Mouse (Mus musculus) activated CD4-positive, CD25-positive, alpha-beta regulatory T cell, adult 4 months (primary cell): Measurements from ENCODE around the gene Ube2q1. TPM values are rescaled to one million over a fixed set of nuclear protein-coding genes. Genes with fewer than 3 reads are reported as not detected.
"Not testable (repeated sequence)": the region's sequence is repeated elsewhere in the genome, so short reads cannot be mapped to it uniquely, and the experiment has no call there.

Experiments
- ATAC-seq: one replicate; pipeline ENCODE4 v1.8.0; 2017
- polyA plus RNA-seq, 2 experiments: library from polyadenylated mRNA; unstranded; fragments of 100-300 nt; shearing (Covaris generic); gene quantifications; one replicate each; pipeline ENCODE4 v1.2.1; 2017

Gene Ube2q1
- polyA plus RNA-seq, 2 experiments from 2014 or later = 12.8 to 20.7 TPM

DNA sequence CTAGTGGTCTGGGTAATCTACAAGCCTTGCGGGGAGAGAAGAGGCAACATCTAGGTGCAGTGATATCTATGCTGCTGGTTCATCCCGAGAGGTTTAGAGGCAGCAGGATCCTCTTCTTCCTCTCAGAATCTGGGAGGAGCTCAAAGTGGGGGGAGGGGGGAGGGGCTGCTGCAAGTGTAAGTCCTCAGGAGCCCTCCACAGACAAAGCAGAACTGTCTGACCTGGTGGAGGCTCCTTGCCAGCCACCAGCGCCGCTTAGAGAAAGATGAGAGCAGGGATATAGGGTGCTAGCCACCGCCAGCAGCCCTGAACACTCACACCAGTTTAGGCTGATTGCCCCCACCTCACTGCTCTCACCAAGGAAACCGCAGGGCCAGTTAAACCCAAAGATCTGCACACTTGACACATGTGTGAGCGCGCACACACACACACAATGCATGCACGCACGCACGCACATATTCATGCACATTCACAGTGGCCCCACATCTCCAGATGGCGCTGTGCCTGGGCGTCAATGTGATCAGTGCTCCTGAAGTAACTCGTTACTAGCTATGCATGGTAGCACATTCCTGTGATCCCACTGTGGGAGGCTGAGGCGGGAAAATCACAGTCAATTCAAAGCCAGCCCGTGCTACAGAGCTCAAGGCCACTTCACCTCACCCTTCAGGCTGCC, 15.4 kb downstream of the Ube2q1 start:
- no peak for ATAC-seq

DNA sequence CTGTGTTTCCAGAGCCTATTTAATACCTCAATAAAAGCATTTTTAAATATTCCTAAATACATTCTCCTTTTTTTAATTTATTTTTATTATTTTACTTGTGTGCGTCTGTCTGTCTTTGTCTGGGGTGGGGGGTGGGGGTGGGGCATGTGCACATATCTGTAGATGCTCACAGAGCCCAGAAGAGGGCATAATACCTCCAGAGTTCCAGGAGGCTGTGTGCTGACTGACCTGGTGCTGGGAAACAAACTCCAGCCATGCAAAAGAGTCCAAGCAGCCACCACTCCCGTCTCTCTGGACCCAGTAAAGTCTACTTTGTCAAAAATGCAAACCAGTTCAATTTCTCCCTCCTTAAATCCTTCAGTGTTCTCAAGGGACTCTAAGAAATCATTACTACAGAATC, 21.2 kb downstream of the Ube2q1 start:
- no peak for ATAC-seq

DNA sequence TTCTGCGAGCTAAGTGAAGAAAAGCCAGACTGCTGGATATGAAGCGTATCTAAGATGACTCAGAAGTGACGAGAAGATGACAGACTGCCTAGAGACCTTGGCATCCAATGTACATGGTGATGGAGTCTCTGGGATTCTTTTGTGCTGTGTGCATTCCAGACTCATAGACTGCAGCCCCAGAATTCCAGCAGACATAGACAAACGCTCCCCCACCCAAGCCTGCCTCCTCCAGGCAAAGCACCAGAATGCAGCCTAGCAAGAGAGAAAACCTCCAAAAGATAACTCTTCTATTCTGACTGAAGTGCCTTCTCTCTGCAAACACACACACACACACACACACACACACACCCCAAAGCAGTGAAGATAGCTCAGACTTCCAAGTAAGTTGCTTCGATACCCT, 22.3 kb downstream of the Ube2q1 start:
- no peak for ATAC-seq

DNA sequence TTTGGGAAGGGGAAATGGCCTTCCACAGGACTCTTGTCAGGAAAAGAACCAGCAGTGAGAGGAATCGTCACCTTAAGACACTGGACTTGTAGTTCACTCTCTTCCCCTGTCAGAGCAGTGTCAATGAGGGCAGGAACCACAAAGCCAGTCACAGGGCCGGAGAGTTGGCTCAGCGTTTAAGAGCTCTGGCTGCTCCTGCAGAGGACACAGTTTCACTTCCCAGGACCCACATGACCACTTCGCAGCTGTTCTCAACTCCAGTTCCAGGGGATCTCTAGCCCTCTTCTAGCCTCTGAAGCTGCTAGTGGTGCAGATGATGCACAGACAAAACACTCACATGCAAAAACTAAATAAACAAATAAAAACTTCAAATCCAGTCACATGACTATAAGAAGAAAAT, 22.9 kb downstream of the Ube2q1 start:
- no peak for ATAC-seq

DNA sequence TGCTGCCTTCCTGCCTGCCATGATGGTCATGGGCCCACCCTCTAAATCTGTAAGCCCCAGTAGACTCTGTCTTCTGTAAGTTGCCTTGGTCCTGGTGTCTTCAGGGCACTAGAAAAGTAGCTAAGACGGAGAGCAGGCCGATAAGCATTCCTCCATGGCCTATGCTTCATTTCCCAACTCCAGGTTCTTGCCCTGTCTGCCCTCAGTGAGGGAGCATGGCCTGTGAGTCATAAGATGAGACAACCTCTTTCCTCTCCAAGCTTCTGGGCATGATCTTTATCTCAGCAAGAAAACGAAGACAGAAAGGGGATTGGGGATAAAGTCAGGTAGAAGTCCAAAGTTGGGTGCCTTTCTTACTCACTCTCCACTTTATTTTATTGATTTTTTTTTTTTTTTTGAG, 25.1 kb downstream of the Ube2q1 start:
- no peak for ATAC-seq

DNA sequence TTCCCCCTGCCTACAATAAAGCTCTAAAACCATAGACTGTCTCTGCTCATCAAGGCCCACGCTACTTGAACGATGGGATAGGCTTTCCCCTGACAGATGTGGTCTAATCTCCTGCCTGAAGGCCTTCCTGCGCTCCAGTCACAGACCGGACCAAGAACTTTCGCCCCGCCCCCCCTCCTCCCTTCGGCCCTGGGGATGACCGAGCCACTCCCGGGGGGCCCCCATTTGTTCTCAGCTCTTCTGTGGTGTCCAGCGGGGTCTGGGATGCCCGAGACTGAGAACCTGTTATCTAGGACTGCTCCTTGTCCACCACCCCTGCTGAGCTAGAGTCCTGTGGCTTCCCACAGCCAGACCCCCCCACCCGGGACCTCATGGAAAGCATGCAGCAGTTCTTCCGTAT, 26.1 kb downstream of the Ube2q1 start:
- no peak for ATAC-seq

DNA sequence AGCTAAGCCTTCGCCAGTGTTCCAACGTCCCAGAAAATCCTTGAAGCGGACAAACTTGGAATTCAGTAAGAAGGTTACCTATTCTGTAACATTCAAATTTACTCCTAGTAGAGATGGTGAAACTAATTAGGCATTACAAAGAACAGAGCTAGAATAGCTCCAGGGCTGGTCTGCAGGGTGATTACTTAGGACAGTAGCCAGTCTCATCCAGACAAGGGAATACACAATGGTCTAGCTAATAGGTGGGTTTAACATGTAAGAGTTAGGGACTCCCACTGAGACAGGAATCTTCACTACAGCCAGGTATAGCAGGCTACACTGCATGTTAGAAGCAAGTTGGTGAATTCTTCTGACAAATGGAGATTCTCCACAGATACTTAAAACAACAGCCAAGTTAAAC, 26.7 kb downstream of the Ube2q1 start:
- ATAC-seq = not testable (repeated sequence)

DNA sequence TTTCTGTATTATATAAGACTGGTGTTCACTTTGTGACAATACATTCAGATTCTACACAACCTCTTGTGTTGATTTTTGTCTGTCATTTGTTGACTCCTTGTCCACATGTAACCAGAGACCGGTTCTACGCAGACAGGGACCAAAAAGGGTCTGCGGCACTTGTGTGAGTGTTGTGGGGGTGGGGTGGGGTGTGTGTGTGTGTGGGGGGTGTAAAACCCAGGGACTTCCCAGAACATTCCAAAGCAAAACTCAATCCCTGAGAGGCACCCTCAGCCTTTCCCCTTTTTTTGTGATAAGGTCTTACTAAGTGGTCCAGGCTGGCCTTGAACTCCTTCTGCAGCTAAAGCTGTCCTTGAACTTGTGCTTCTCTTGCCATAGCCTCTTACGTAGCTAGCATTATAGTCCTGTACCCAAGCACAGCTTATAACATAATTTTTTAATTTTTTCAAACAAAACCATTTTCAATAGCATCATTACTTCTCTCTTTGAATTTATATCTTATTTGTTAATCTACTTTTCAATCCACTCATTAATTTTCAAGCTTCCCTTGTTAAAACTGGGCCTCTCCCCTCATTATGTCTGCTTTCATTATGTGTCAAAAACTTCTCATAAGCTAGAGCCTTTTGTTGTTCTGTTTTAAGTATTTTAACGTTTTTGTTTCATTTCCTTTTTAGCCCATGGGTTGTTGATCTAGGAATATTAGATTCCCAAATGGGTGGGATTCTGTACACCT, 27.5 kb downstream of the Ube2q1 start:
- ATAC-seq = peak; percentile 47

DNA sequence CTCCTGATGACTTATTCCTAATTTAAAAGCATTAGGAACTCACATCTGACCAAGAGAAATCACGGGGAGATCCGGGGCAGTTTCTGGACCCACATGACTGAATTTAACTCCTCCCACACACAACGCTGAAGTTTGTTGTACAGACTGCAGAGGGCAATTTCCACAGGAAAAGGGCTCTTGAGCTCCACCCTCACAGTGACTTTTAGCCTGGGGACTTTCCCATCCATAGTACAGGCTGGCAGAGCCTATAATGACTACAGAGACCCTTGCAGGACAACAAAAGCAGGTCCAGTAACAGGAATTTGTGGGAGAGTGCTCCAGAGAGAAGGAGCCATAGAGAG, 28.1 kb downstream of the Ube2q1 start:
- ATAC-seq = peak; percentile 98

DNA sequence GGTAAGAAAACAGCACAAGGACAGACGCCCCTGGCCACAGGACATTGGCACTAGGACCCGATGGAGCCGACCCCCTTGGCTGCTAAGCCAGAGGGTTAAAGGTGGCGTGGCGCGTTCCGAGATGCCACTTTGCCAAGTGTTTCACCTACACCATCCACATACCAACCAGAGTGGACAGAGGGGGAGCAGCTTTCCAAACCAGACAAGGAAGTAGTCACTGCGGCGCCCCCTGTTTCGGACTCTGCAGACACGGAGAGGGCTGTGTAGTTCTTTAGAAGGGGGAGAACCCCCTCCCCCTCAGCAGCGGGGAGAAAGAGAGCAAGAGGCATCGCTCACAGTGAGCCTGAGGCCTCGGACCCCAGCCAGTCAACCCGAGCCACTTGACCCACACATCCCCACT, 29.5 kb downstream of the Ube2q1 start:
- ATAC-seq = no peak

DNA sequence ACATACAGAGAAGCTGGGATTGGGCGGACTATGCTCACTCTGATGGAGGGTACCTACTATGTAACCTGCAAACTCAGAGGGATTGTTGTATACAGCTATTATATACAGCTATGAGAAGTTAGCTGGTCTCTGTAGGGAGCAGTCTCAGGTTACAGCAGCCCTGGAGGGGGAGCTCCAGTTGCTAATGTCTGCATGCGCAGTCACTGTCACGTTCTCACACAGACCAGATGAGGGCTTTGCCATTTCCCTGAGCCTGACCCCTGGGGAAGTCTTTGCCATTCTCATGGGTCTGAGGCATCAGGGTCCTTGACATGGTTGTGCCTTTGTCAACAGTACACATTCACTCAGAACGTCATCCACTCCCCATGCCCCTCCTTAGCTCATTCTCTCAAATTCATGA, 31.8 kb downstream of the Ube2q1 start:
- ATAC-seq = no peak

DNA sequence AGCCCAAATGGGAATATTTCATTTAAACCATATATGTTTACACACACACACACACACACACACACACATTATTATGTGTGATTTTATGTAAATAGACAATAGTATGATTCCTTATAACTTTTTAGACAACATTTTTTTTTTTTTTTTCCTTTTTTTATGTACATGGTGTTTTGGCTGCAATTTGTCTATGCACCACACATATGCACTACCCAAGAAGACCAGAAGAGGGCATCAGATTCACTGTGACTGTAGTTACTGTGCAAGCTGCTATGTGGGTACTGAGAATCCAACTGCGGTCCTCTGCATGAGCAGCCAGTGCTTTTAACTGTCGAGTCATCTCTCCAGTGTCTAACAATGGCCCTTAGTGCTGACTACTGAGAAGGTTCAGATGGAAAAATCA, 33.3 kb downstream of the Ube2q1 start:
- no peak for ATAC-seq

DNA sequence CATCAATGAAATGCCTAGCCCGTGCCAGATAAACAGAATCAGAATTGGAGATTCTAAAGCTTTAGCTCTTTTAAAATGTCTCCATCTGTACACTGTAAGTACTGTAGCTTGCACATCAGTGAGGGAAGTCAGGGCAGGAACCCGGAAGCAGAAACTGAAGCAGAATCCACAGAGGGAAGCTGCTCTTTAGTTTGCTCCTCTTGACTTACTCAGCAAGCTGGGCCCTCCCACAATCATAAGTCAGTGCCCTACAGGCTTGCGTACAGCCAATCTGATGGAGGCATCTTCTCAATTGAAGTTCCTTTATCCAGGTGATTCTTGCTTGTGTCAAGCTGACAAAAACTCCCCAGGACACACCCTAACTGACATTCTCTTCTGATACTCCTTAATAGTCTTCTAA, 33.8 kb downstream of the Ube2q1 start:
- ATAC-seq = no peak

DNA sequence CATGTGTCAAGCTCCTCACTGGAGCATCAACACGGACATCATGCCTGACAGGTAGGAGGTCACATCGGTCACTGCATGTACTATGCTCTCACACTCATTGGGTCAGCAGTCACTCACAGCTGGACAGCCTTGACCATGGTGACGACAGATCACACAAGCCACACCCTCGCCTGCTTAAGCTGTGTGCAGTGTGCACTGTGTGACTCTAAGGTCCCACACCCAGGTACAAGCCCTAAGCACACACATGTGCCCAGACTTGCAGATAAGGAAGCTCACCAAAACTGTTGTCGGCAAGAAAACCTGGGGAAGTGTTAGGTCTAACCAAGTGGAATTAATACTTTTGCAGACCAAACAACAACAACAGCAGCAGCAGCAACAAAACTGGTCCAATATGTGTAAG, 34.5 kb downstream of the Ube2q1 start:
- no peak for ATAC-seq

DNA sequence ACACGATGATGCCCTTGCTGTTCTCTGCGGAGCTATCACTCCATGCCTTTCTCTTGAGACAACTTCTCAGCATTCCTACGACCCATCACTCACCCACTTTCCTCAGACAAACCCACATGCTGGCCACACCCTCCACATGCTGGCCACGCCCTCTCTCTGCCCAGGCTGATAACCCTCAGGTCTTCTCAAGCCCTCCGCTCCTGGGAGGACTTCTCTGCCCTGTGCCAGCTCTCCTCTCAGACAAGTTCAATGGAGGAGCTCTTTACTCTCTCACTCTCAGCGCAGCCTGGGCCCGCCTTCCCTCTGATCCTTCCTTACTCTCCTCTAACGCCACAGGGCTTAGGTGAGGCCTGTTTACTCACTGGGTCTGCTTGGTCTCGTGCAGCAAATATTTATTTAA, 35.2 kb downstream of the Ube2q1 start:
- ATAC-seq = no peak

DNA sequence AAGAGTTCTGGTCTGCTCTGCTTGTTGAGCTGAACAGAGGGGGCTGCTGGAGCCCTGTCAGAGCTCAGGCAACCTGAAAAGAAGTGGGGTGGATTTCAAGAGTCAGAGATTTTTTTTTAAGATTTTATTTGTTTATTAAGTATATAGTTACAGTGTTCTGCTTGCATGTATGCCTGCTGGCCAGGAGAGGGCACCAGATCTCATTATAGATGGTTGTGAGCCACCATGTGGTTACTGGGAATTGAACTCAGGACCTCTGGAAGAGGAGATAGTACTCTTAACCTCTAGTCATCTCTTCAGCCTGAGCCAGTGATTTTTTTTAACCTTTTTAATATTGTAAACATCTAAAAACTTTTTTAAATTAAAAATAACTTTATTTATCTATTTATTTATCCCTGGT, 37.4 kb downstream of the Ube2q1 start:
- ATAC-seq = no peak

DNA sequence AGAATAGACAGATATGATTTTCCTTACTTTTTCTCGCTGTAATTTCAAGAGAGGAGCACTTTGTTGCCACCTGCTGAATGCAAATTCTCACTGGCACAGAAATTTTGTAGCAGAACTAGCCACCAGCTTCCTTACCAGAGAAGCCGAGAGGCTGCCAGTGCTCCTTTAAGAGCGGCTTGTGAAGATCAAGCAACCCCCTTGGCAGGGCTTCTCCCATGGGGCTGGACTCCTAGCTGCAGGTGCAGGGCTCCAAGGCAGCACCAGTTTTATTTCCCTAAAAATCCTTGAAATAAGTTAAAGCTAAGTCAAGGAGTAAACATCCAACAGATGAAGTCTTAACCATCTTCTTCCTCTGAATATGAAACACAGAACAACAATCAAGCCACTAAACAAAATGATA, 38.8 kb downstream of the Ube2q1 start:
- ATAC-seq = no peak

DNA sequence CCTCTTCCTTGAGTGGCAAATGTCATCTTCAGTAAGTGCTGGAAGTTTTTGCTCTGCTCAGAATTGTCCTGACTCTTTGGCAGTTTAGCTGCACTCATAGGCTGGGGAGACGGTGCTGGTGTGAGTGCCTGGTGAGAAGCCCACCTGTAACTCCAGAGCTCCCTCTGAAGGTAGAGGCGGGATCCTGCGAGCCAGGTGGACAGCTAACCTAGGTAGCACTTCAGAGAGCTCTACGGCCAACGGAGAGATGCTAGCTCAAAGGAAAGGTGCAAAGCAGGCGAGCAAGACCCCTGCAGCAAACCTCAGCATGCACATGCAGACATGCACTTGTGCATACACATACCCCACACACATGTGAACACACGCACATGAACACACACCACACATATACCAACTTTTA, 40.6 kb downstream of the Ube2q1 start:
- ATAC-seq = no peak

DNA sequence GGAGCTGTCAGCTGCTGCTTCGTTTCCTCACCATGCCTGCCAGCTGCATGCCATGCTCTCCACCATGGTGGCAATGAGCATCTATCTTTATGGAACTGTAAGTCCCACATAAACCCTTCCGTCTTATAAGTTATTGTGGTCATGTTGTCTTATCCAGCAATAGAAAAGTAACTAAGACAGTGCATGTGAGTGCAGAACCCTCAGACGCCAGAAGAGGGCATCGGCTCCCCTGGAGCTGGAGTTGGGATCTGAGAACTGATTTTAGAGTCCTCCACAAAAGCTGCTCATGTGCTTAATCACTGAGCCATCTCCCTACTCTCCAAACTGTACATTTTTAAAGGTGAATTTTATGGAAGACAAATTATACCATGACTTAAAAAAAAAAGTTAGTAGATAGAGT, 43.6 kb downstream of the Ube2q1 start:
- ATAC-seq = no peak

DNA sequence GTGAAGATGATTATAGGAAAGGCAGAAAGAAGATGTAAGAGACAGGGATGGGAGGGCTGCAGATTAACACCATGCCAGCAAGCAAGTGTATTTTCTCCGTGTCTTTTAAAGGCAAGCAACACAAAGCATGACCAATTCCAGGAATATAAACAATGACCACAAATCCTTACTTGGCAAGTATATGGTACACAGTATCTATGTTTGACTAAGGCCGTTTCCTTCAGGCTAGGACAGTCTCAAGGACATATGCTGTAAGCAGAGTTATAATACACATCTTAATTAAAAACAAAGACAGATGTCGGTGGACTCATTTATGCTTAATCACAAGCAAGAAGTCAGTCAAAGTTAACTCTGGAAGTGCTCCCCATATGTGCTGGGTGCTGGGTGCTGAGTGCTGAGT, 45.2 kb downstream of the Ube2q1 start:
- no peak for ATAC-seq

DNA sequence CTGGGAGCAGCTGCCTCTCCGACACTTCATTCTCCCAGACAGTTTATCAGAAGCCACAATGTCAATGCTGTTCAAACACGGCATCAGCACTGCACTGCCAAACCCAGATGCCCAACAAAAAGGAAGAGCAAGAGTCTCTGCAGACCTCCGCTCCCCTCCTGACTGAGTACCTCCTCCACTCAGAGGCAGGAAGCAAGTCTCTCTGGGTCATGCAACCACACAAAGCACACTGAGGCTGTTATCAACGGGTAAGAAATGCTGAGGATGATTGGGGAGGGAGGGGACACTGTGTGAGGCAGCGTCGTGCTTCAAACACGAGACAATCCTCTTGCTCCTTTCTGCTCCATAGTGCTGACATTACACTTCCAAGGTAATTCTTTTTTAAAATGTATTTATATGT, 46.5 kb downstream of the Ube2q1 start:
- ATAC-seq = peak; percentile 81

DNA sequence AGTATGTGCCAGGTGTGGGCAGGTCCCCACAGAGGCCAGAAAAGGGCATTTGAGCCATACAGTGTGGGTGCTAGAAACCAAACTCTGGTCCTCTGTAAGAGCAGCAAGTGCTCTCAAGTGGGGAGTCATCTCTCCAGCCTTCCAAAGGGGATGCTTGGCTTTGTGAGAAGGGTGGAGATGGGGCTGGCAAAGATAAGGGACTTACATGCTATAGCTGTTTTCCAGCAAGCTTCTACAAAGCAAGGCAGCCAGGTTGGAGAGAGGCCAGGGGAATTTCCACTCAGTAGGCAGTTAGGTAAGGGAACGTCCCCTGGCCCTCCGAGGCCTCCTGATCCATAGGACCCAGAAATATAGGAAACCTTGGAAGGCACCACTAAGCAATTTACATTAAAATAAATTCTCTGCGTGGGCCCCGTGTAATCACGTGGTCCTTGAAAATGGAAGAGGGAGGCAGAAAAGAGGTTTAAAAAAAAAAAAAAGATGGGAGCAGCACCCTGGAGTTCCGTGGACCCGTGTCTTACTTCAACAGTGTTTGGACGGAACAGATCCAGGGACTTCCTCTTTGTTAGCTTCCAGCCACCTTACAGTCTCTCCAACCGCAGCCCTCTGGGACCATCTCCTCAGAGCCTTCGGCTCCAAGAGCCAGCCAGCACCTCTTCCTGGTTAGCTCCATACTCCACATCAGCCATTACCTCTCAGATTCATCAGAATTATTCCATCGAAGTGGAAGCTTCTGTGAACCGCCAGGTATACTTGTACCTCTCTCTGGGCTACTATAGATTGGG, 47.1 kb downstream of the Ube2q1 start:
- ATAC-seq = no peak

DNA sequence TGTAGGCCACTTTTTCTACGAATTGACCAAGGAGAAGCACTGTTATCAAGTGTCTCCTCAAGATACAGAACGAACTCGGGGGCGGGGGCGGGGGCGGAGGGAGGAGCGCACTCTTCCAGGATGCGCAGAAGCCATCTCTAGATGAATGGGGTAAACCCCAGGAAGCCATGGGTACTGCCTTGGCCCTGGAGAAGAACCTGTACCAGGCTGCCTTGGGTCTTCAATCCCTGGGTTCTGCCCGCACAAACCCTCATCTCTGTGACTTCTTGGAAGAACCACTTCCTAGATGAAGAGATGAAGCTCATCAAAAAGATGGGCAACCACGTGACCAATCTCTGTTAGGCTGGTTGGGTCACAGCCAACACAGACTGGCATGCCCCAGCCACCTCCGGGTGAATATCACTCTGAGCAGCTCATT, 47.7 kb downstream of the Ube2q1 start:
- peak; percentile 53 for ATAC-seq
